Mouse (Mus musculus) megakaryocyte-erythroid progenitor cell, adult 5-6 weeks (primary cell): ENCODE data around the gene Slc44a4. TPM values are rescaled to one million over a fixed set of nuclear protein-coding genes. Genes with fewer than 3 reads are reported as not detected.
A peak's percentile ranks its signal among the peaks of the same experiment; 100 is the strongest.
"Not testable (repeated sequence)": the region's sequence is repeated elsewhere in the genome, so short reads cannot be mapped to it uniquely, and the experiment has no call there.

Source experiments
- ATAC-seq: replicated peaks from 2 replicates; pipeline ENCODE4 v1.8.0; 2016; ENCODE audit warnings: mild to moderate bottlenecking, inconsistent platforms; ENCODE audit not compliant: severe bottlenecking, poor library complexity, low FRiP score, low TSS enrichment
- total RNA-seq, 2 experiments: library from RNA; stranded (forward) in 1 of 2; stranded (reverse) in 1 of 2; fragments of 200-1000, 215-1000 nt in 1 of 2; fragments of >200 nt in 1 of 2; fragmentation: Nextera tagmentation in 1 of 2; gene quantifications; 2 replicates each; pipeline ENCODE4 v1.2.3; 2014 to 2017

The Slc44a4 gene
- total RNA-seq, 2 experiments from 2014 or later: not detected

- ATAC-seq: not testable (repeated sequence)
Measured at GRCm38 (mm10) chr17:34957291-34957690, 43.0 kb downstream of the Slc44a4 start.

GRCm38 (mm10) chr17:34957966-34958365, 43.7 kb downstream of the Slc44a4 start:
- not testable (repeated sequence) for ATAC-seq

DNA sequence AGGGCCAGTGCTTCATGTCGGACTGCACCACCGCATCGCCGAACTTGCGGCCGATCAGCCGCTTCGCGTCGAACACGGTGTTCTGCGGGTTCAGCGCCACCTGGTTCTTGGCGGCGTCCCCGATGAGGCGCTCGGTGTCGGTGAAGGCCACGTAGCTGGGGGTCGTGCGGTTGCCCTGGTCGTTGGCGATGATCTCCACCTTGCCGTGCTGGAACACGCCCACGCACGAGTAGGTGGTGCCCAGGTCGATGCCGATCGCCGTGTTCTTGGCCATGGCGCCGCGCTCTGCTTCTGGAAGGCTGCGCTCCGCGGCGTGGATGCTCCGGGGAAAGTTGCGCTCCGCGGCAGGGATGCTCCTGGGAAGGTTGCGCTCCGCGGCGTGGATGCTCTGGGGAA, 44.5 kb downstream of the Slc44a4 start:
- ATAC-seq: peak; percentile 18

- ATAC-seq: peak; percentile 91
Measured at GRCm38 (mm10) chr17:34959130-34959778, 45.0 kb downstream of the Slc44a4 start, which contains the start of gene Hspa1b. Gene Hspa1b, minus strand, starts transcription at chr17:34959238.

DNA sequence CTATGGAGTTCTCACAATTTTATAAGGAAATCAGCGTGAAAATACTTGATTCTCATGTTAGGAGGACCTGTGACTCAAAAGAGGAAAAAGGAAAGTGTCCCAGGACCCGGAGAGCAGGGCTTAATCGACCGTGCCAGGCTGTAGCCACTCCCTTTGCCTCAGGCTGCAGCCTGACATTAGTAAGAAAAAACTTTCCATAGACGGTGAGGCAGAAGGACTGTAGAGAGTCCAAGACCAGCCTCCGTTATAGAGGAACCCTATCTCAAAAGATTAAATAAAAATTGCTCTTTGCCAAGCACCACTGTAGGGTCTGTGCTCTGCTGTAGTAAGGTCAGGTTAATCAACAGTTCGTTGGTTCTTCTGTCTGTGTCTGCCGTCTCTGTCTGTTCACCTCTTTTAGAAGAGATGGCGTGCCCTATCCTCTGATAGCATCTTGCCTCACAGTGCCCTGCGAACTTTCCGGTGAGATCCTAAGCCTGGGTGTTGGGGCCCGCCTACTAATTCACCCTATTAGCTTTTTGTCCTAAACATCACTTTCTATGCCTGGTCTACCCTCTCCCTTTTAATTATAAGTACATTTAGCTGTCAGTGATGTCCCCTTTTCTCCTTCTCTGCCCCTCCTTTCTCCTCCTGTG, 45.7 kb downstream of the Slc44a4 start:
- ATAC-seq: peak; percentile 22; the same call in 1 of the 2 replicates

- ATAC-seq: no peak
Measured at GRCm38 (mm10) chr17:34960702-34961493, 46.6 kb downstream of the Slc44a4 start.

DNA sequence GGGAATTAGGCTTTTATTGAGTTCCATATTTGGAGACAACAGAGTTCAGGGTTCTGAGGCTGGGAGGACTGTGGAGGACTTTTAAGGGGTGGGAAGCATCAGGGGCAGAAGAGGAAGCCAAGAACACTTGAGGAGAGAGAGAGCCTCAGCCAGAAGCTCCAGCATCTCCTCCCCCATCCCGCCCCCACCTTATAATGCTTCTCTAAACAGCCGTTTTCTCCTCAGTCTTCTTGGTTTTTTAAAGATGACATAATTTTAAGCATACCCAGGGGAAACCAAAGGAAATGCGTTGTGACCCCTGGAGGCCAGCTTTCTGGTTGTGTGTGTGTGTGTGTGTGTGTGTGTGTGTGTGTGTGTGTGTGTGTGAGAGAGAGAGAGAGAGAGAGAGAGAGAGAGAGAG, 47.9 kb downstream of the Slc44a4 start:
- no peak for ATAC-seq

- ATAC-seq: no peak
Measured at GRCm38 (mm10) chr17:34962841-34963240, 48.6 kb downstream of the Slc44a4 start.

DNA sequence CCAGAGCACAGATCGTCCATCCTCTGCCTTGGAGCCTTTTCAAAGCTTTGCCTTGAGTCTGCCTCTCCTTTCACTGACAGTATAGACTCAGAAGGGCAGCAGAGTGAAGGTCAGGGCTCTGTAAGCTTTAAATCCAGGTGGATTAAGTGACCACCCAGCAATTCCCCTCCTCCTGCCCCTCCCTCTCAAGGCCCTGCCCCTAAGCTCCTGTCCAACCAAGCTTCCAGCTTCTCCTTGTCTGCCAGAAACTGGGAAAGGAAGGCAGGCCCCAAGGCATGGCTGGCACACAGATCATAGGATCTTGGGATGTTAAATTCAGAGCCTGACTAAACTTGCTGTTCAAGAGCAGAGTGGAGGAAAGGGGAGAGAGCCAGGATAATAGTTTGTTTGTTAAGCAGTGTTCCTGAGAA, 50.4 kb downstream of the Slc44a4 start:
- ATAC-seq: no peak

DNA sequence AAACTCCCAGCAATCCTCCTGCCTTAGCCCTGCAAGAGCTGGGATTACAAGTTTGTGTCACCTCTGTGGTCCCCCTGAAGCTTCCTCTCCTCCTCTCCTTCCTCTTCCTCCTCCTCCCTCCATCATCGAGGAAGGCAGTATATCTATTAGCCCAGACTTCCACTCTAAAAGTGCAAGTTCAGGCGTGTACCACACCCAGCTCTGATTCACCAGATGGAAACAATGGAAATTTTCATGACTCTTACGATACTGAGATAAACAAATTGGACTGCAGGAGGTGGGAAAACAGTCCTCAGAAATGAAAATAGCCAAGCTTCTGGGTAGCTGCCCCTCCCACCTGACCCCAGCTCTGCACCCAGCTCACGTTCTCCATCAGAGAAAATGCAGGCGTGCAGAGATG, 51.4 kb downstream of the Slc44a4 start:
- no peak for ATAC-seq

GRCm38 (mm10) chr17:34969822-34970221, 55.6 kb downstream of the Slc44a4 start, which contains the start of gene Gm20481:
Gene Gm20481, plus strand, starts transcription at chr17:34969912.
- not testable (repeated sequence) for ATAC-seq

DNA sequence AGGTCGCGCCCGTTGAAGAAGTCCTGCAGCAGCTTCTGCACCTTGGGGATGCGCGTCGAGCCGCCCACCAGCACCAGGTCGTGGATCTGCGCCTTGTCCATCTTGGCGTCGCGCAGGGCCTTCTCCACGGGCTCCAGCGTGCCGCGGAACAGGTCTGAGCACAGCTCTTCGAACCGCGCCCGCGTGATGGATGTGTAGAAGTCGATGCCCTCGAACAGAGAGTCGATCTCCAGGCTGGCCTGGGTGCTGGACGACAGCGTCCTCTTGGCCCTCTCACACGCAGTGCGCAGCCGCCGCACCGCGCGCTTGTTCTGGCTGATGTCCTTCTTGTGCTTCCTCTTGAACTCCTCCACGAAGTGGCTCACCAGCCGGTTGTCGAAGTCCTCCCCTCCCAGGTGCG, 56.6 kb downstream of the Slc44a4 start:
- not testable (repeated sequence) for ATAC-seq

GRCm38 (mm10) chr17:34971694-34972068, 57.4 kb downstream of the Slc44a4 start:
- ATAC-seq: peak; percentile 59

DNA sequence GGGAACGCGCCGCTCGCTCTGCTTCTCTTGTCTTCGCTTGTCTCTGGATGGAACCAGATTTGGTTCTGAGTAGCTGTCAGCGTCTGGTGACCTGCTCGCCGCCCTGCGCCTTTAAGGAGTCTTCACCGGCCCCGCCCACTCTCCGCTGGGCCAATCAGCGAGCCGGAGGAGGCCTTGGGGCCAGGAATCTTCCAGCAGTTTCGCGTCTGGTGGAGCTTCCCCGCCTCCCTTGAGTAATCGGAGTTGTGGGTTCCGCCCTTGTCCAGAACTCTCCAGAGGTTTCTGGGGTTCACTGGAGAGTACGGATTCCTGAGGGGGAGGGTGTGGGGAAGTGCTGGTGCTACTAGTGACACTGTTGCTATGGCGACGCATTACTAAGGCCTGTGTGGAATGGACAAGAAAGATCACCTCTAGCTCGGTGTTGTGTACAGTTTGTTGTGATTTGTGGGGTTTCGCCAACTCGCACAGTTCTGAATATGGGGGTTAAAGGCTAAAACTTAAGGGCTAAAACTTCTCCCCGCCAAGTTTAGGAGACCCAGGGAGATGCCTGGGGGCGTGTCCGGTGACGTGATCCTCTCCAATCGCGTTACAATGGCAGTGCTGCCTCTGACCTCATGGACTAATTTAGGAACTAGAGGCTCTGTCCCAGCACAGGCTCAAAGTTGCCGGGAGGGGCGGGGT, 57.9 kb downstream of the Slc44a4 start, which contains the start of the genes Hspa1a and Hspa1l:
TSS of gene Hspa1a (minus strand) at position 88 of the 681 bp plus-strand sequence.
TSS of gene Hspa1l (plus strand) at position 635 of the 681 bp plus-strand sequence.
- ATAC-seq: peak; percentile 93

DNA sequence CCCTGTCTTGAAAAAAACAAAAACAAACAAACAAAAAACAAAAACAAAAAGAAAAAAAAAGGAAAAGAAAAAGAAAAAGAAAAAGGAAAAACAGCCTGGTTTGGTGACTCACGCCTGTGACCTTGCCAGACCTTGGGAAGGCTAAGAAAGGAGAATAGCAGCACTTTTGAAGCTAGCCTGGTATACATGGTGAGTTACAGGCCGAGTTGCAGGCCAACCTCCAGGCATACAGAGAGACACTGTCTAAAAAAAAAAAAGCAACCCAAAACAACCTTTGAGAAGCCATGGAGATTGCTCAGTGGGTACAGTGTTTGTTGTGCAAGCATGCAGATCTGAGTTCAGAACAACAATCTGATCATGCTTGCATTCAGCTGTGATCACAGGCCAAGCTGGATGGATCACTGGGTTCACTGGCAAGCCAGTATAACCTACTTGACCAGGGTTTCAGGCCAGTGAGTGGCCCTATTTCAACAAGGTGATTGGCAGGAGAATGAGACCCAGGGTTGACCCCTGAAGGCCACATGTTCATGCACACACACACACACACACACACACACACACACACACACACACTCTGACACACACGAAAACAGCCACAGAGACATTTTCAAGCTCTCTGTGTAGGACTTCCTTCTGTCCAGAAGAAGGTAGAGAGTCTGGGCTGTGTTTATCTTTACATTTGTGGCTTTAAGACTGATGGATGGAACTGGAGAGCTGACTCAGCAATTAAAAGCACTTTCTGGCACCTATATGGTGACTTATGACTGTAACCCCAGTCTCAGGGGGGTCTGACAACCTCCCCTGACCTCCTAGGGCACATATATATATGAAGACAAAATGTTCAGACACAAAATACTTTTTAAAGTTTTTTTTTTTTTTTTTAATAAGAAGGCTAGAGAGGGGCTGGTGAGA, 61.6 kb downstream of the Slc44a4 start:
- ATAC-seq: no peak

GRCm38 (mm10) chr17:34977000-34977399, 62.7 kb downstream of the Slc44a4 start:
- ATAC-seq: no peak

GRCm38 (mm10) chr17:34978239-34978638, 64.0 kb downstream of the Slc44a4 start:
- no peak for ATAC-seq

- no peak for ATAC-seq
Measured at GRCm38 (mm10) chr17:34979631-34980030, 65.4 kb downstream of the Slc44a4 start.
